Mouse (Mus musculus) forebrain, embryonic 14.5 days (tissue): ENCODE results near the gene Noxa1. TPM values are rescaled to one million over a fixed set of nuclear protein-coding genes. Genes with fewer than 3 reads are reported as not detected.

ENCODE experiments used
- ATAC-seq: fragments of 200-750 bp; cut with Nextera tagmentation; 2 replicates; pipeline ENCODE4 v1.8.0; 2017; ENCODE audit warnings: mild to moderate bottlenecking, moderate library complexity
- DNase-seq: peaks from one replicate; pipeline ENCODE4 v3.0.0-alpha.2; 2015; ENCODE audit warnings: low spot score
- H3K27ac ChIP-seq: fragments of 300-500 bp; sonication (generic); 2 replicates; pipeline ENCODE4 v1.5.1; 2014; ENCODE audit warnings: low read depth, mild to moderate bottlenecking, control low read depth, low read length, moderate library complexity
- H3K27me3 ChIP-seq: fragments of 300-500 bp; sonication (generic); replicated peaks from 2 replicates; pipeline ENCODE4 v1.6.1; 2014; ENCODE audit warnings: low read length, control low read depth, mixed read lengths; ENCODE audit not compliant: control insufficient read depth, insufficient read depth
- H3K36me3 ChIP-seq: fragments of 300-500 bp; sonication (generic); 2 replicates; pipeline ENCODE4 v1.6.1; 2014; ENCODE audit warnings: low read length, control low read depth; ENCODE audit not compliant: control insufficient read depth, insufficient read depth
- H3K4me1 ChIP-seq: fragments of 300-500 bp; sonication (generic); 2 replicates; pipeline ENCODE4 v1.6.1; 2014; ENCODE audit warnings: antibody characterized with exemption, low read length, control low read depth; ENCODE audit not compliant: control insufficient read depth, insufficient read depth
- H3K4me2 ChIP-seq: fragments of 300-500 bp; sonication (generic); 2 replicates; pipeline ENCODE4 v1.6.1; 2014; ENCODE audit warnings: mild to moderate bottlenecking, control low read depth, low read length
- H3K4me3 ChIP-seq: fragments of 300-500 bp; sonication (generic); 2 replicates; pipeline ENCODE4 v1.5.1; 2014; ENCODE audit warnings: low read depth, low read length, control low read depth
- H3K9ac ChIP-seq: fragments of 300-500 bp; sonication (generic); 2 replicates; pipeline ENCODE4 v1.6.1; 2014; ENCODE audit warnings: mild to moderate bottlenecking, low read length, control low read depth, moderate library complexity
- H3K9me3 ChIP-seq: fragments of 300-500 bp; sonication (generic); replicated peaks from 2 replicates; pipeline ENCODE4 v1.6.1; 2016; ENCODE audit warnings: low read length, control low read depth, mixed read lengths; ENCODE audit not compliant: control insufficient read depth
- WGBS: fragments of 180-500 bp; shearing (Covaris S2); extraction: QIAGEN DNeasy Blood & Tissue Kit; methylation state at CpG from one replicate; pipeline ENCODE4 v1.1.7; 2014; 5-methylcytosine and 5-hydroxymethylcytosine counted together
- polyA plus RNA-seq: library from polyadenylated mRNA; unstranded; fragments of >200 nt; fragmentation: Nextera tagmentation; extraction: Ambion mirVana; gene quantifications from 2 replicates; pipeline ENCODE4 v1.2.1, GENCODE M21; 2014

Gene Noxa1
- polyA plus RNA-seq, 1 experiment from 2014 or later: not detected

GRCm38 (mm10) chr2:25085571-25085970 is 9.4 kb downstream of the Noxa1 start:
- no peak overlapping the region for H3K4me2 ChIP-seq
- 77% methylated on average over 5 of the region's 5 CpGs for WGBS
- no peak for ATAC-seq

GRCm38 (mm10) chr2:25083697-25084096 is 11.3 kb downstream of the Noxa1 start:
- WGBS: 82% methylated on average over 4 of the region's 4 CpGs
- H3K27me3 ChIP-seq: no peaks in the 10 kb centered on the region
- no peaks in the 10 kb centered on the region for H3K4me1 ChIP-seq
- H3K27ac ChIP-seq: no peak overlapping the region
- H3K4me3 ChIP-seq: no peak overlapping the region
- no peaks in the 10 kb centered on the region for H3K9me3 ChIP-seq
- ATAC-seq: no peak
- H3K9ac ChIP-seq: no peak overlapping the region
- no peak overlapping the region for H3K4me2 ChIP-seq
- DNase-seq: no peak
- no peaks in the 10 kb centered on the region for H3K36me3 ChIP-seq

More at GRCm38 (mm10) chr2:25085571-25085970, 9.4 kb downstream of the Noxa1 start:
- Histone ChIP-seq H3K9ac (no peak overlapping the region), H3K27me3 (no peaks in the 10 kb centered on the region), H3K4me1 (no peaks in the 10 kb centered on the region), H3K9me3 (no peaks in the 10 kb centered on the region), H3K36me3 (no peaks in the 10 kb centered on the region), H3K27ac (no peak overlapping the region), H3K4me3 (no peak overlapping the region)
- DNase-seq: no peak

- Histone ChIP-seq H3K4me3 (no peak within 1 kb of the TSS), H3K27ac (no peak within 1 kb of the TSS), H3K9ac (no peak within 1 kb of the TSS), H3K36me3 (no peaks in the 10 kb centered on the region), H3K27me3 (no peaks in the 10 kb centered on the region), H3K4me2 (no peak within 1 kb of the TSS), H3K9me3 (no peaks in the 10 kb centered on the region), H3K4me1 (no peaks in the 10 kb centered on the region)
- 67% methylated on average over 5 of the region's 5 CpGs for WGBS
- no peak for ATAC-seq
- no peak for DNase-seq
These were observed 14.9 kb downstream of the Noxa1 start, which contains the start of gene Entpd8 for GRCm38 (mm10) chr2:25080076-25080475. TSS of gene Entpd8 (plus strand) at chr2:25080304.

GRCm38 (mm10) chr2:25078967-25079366 is 16.0 kb downstream of the Noxa1 start:
- whole genome bisulfite sequencing: 46% methylated on average over 1 of the region's 1 CpGs
- no peak for ATAC-seq
- no peak overlapping the region for H3K27ac ChIP-seq

GRCm38 (mm10) chr2:25075506-25075905 is 19.4 kb downstream of the Noxa1 start:
- H3K36me3 ChIP-seq: no peaks in the 10 kb centered on the region
- ATAC-seq (no peak), DNase-seq (no peak)
- H3K9me3 ChIP-seq: no peaks in the 10 kb centered on the region
- H3K27me3 ChIP-seq: no peaks in the 10 kb centered on the region
- H3K4me3 ChIP-seq: no peak overlapping the region
- no peak overlapping the region for H3K4me2 ChIP-seq
- WGBS: 70% methylated on average over 4 of the region's 4 CpGs
- no peak overlapping the region for H3K9ac ChIP-seq
- no peak overlapping the region for H3K27ac ChIP-seq
- H3K4me1 ChIP-seq: no peaks in the 10 kb centered on the region

More at GRCm38 (mm10) chr2:25078967-25079366, 16.0 kb downstream of the Noxa1 start:
- H3K4me1 ChIP-seq: no peaks in the 10 kb centered on the region
- no peaks in the 10 kb centered on the region for H3K9me3 ChIP-seq
- no peak overlapping the region for H3K9ac ChIP-seq
- H3K4me3 ChIP-seq: no peak overlapping the region
- no peaks in the 10 kb centered on the region for H3K27me3 ChIP-seq
- DNase-seq: no peak
- no peak overlapping the region for H3K4me2 ChIP-seq
- H3K36me3 ChIP-seq: no peaks in the 10 kb centered on the region

GRCm38 (mm10) chr2:25072398-25072797 is 22.6 kb downstream of the Noxa1 start:
- Histone ChIP-seq H3K27me3 (no peaks in the 10 kb centered on the region), H3K9ac (no peak overlapping the region), H3K27ac (no peak overlapping the region), H3K4me3 (no peak overlapping the region), H3K36me3 (no peaks in the 10 kb centered on the region), H3K9me3 (no peaks in the 10 kb centered on the region), H3K4me2 (no peak overlapping the region), H3K4me1 (no peaks in the 10 kb centered on the region)
- DNase-seq (no peak), ATAC-seq (no peak)
- 94% methylated on average over 4 of the region's 4 CpGs for WGBS

GRCm38 (mm10) chr2:25069537-25069936 is 25.4 kb downstream of the Noxa1 start:
- Histone ChIP-seq H3K9ac (no peak overlapping the region), H3K36me3 (no peaks in the 10 kb centered on the region), H3K9me3 (no peaks in the 10 kb centered on the region), H3K27ac (no peak overlapping the region), H3K4me2 (no peak overlapping the region), H3K27me3 (no peaks in the 10 kb centered on the region), H3K4me1 (no peaks in the 10 kb centered on the region), H3K4me3 (no peak overlapping the region)
- 64% methylated on average over 4 of the region's 4 CpGs for WGBS
- ATAC-seq (no peak), DNase-seq (no peak)

- no peak for ATAC-seq
- no peak overlapping the region for H3K4me3 ChIP-seq
- no peaks in the 10 kb centered on the region for H3K9me3 ChIP-seq
- H3K4me2 ChIP-seq: no peak overlapping the region
- no peak for DNase-seq
- no peak overlapping the region for H3K27ac ChIP-seq
- peaks cover 9% of the 10 kb centered on the region for H3K36me3 ChIP-seq
- no peak overlapping the region for H3K9ac ChIP-seq
- WGBS: 74% methylated on average over 4 of the region's 4 CpGs
- no peaks in the 10 kb centered on the region for H3K4me1 ChIP-seq
- H3K27me3 ChIP-seq: no peaks in the 10 kb centered on the region
These were observed 28.4 kb downstream of the Noxa1 start for GRCm38 (mm10) chr2:25066552-25066951.

GRCm38 (mm10) chr2:25065537-25065936 is 29.4 kb downstream of the Noxa1 start:
- H3K4me3 ChIP-seq: no peak overlapping the region
- ATAC-seq (no peak), DNase-seq (no peak)
- H3K36me3 ChIP-seq: peaks cover 19% of the 10 kb centered on the region
- no peaks in the 10 kb centered on the region for H3K9me3 ChIP-seq
- H3K9ac ChIP-seq: no peak overlapping the region
- H3K27me3 ChIP-seq: no peaks in the 10 kb centered on the region
- no peaks in the 10 kb centered on the region for H3K4me1 ChIP-seq
- no peak overlapping the region for H3K4me2 ChIP-seq
- no peak overlapping the region for H3K27ac ChIP-seq
